Mouse (Mus musculus) adrenal gland (tissue): ENCODE measurements around the gene Rpia.

ENCODE experiments used
- intact Hi-C: fragments of 180-260 bp; cut with DNase I; formaldehyde crosslinking; loops from one replicate; pipeline ENCODE4 v1.15.1; 2025

Rpia gene

DNA sequence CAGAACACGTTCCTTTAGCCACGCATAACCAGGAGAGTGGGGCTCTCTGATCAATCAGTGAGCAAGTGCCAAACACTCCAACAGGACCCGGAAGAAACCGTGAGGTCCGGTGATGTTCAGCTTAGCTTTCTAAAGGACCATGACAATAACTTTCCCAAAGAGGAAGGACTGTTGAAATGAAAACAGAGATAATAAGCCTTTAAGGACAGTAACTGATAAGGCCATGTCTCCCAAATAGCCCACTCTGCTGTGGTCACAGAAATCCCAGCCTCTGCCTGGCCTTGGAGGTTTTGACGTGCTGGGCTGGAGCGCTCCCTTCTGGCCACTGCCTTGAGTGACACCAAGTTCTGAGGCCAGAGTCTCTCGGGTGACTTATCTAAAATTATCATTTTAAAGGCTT lies 39.7 kb downstream of the Rpia start:
- intact Hi-C loops = loop anchor here (5.0 kb wide), 1 partner anchor 40 kb away; no protein-coding TSS in a partner anchor

DNA sequence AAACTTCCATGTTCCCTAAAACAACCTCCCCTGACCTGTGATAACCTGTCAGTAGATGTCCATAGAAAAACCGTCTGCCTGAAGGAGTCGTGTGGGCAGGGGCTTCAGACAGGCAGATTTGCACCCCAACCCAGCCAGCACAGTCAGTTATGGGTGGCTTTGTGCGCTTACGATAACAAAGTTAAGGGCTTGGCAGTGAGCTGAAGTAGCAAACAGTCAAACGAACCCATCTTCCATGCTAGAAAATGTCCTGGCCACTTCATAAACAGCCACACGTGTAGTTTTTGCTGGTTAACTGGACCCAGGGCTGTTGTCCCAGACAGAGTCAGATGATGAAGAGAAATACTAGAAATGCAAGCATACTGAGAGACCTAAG lies 40.1 kb downstream of the Rpia start:
- intact Hi-C loops = loop anchor here (5.0 kb wide), 1 partner anchor 40 kb away; no protein-coding TSS in a partner anchor

DNA sequence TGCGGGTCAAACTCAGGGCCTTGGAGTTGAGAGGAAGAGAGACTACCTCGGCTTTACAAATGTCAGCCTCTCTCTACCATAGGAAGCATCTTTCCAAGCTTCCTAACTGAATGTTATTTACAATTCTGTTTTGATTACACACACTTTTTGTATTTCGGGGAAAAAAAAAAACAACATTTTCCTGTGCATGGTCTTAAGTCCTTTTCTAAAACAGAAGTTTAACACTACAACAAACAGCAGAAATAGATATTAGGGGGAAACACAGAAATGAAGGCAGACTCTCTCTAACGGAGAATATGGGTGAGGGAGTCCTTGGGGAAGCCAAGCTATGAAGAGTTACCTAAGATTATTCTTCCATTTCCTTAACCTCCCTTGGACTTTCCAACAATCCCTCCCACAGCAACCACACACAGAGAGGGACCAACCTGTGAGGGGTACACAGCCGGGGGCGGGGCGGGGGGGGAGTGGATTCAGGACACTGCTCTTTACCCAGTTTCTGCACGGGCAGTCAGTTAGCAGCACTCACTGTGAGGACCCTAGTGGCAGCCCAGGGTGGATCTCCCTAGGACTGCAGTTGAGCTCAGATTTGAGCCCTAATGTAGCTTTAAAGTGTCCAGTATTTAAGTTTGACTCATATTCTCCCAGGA lies 40.7 kb downstream of the Rpia start:
- intact Hi-C loops = loop anchor here (5.0 kb wide), 1 partner anchor 39 kb away; no protein-coding TSS in a partner anchor

GRCm38 (mm10) chr6:70749750-70750149 lies 42.3 kb downstream of the Rpia start:
- intact Hi-C loops = loop anchor here (5.0 kb wide), 1 partner anchor 37 kb away; no protein-coding TSS in a partner anchor

DNA sequence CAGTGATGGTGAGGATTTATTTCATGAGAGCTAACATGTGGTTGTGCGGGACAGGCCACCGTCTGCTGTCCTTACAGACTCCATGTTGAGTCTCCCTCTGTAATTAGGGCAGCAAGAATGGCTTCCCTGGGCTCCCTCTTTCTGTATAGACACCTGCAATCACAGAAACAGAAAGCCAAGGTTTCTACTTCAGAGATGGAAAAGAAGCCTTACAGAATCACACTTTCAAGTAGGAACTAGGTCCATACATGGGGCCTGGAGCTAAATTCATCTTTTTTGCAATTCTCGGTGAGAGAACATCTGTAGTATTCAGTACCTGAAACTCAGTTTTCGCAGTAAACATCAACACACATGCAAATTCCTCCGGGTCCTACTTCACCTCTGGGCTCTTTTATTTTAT lies 44.3 kb downstream of the Rpia start:
- intact Hi-C loops = no loop called here

- intact Hi-C loops = no loop called here
Measured at GRCm38 (mm10) chr6:70743902-70744301, 48.1 kb downstream of the Rpia start.

DNA sequence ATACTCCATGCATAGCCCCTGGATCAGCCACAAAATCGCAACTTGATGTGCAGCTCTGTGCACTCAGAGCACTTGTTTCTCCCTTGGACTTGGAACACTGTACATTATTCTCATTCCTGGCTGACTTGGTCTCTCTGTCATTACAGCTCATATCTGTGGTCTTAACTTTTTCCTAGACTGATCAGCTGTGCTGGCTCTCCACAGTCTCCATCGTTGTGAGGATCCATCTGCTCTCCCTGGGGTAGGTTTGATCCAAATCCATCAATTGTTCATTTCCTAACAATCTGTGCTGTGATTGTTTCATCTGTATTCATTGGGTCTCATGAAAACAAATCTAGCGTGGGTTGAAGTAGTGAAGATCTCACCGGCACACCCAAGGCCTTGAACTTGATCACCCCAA lies 49.2 kb downstream of the Rpia start:
- intact Hi-C loops = no loop called here

DNA sequence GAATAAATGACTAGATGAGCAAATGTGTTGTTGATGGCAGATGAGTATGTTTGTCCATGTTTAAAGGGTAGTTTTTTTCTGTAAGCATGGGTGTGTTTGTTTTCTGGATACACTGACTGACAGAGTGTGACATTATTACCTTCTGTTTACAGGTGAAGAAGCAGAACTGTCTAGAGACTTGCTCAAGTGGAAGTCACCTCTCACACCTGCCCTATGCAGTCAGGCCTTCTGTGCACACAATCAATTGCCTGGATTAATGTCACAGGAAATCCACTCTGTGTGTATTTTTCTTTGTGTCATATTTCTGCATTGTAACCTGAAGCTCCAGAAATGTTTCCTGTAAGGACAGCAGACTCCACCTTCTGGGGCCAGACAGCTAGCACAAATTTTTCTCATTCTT lies 51.5 kb downstream of the Rpia start:
- intact Hi-C loops = no loop called here

GRCm38 (mm10) chr6:70739456-70739855 lies 52.6 kb downstream of the Rpia start:
- intact Hi-C loops = no loop called here

- intact Hi-C loops = no loop called here
Measured at GRCm38 (mm10) chr6:70735528-70735927, 56.5 kb downstream of the Rpia start.

GRCm38 (mm10) chr6:70730828-70731227 lies 61.2 kb downstream of the Rpia start:
- intact Hi-C loops = no loop called here

DNA sequence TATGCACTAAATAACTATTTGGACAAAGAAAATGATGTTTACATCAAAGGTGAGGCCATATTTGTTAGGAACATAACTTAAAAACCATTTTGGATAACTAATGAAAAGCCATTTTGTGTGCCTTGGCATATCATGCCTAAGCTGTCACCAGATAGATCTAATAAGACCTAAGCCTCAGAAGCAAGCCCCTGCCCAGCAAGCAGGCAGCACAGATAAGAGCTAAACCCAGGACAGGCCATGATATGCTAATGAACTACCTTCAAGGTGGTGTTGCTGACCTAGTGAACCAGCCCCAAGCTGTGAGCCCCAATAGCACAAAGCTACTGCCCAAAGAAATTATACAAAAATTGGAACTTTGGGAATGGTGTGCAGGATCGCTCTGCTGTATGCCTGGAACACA lies 62.9 kb downstream of the Rpia start:
- intact Hi-C loops = no loop called here

DNA sequence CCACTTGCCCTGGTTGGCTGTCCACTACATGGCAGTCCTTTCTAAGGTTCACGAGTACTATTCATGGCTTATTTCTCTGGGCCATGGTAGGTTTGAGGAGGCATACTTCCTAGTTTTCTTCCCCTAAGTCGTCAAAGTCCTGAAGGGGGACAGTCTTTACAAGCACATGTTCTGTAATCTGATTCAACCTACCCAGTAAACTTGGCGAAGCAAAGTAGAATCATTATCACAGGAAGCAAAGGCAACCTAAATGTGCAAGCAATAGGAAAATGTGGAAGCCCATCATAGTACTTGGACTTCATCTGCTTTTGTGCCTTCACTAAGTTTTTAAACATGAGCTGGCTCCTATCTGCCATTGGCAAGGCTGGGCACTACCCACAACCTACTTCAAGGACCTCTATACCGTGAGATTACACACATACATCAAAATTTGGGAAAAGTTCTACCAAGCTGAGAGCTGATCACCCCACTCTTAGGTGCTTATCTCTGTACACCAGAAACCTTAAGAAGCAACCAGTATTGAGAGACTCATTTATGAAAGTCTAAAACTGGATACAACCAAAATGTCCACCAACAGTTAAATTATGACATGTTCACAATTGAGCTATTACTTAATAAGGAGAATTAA lies 64.8 kb downstream of the Rpia start:
- intact Hi-C loops = no loop called here

- intact Hi-C loops = no loop called here
Measured at GRCm38 (mm10) chr6:70725639-70726038, 66.4 kb downstream of the Rpia start.

DNA sequence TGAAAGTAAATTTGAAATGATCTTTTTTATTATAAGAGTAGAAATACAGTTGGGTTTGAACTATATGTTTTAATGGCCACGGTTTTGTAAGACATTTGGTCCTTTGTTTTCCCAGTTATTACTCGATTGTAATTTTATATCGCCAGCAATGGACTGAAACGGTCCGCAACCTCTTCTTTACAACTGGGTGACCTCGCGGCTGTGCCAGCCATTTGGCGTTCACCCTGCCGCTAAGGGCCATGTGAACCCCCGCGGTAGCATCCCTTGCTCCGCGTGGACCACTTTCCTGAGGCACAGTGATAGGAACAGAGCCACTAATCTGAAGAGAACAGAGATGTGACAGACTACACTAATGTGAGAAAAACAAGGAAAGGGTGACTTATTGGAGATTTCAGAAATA lies 67.3 kb downstream of the Rpia start:
- intact Hi-C loops = no loop called here

GRCm38 (mm10) chr6:70722298-70722697 lies 69.7 kb downstream of the Rpia start:
- intact Hi-C loops = no loop called here

DNA sequence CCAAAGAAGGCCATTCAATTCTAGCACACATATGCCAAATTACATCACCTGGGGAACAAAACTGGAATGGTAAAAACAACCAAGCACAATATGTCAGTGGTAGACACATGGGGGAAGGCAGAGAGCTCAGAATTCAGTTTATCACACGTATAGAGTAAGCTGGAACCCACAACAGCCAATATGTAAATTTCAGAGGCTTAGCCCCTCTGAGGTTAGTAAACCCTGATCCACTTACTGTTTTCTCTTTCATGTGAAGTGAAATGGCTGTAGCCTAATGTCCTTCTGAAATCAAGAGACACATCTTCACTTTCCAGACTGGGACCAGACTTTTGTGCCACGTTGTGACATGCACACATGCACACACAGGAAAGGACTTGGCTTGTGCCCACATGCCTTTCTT lies 73.3 kb downstream of the Rpia start:
- intact Hi-C loops = no loop called here

GRCm38 (mm10) chr6:70718164-70718563 lies 73.9 kb downstream of the Rpia start:
- intact Hi-C loops = no loop called here

DNA sequence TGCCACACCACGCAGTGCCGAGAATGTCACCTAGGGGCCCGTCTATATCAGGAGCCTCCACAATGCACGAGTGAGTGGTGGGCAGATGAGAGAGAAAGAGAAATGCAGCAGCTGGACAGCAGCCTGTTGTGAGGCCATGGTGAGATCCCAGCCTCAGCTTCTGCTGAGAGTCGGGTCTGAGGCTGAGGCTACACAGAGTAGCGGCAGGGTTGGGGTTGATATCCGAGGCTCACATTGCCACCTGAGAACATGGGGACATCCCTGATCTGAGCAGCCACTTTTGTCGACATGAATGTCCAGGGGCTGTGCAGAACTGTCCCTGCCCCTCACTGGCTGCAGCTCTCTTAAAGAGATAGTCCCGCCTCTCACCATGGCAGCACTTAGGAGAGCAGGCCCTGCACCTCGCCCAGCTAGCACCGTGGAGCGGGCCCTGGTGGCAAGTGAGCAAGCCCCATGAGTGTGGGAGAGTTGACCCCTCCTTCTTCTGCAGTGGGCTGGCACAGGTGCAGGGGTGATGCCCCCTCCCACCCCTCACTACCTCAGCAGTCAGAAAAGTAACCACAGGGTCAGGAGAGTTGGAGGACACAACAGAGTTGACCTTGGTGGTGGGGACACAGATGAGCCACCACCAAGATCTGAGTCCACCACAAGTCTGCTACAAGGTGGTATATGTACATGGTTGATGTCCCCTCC lies 75.2 kb downstream of the Rpia start:
- intact Hi-C loops = no loop called here
